Mouse (Mus musculus): ENCODE measurements around the gene Vmn1r80. TPM values are rescaled to one million over a fixed set of nuclear protein-coding genes. Genes with fewer than 3 reads are reported as not detected.
"Not testable (repeated sequence)": the region's sequence is repeated elsewhere in the genome, so short reads cannot be mapped to it uniquely, and the experiment has no call there.

Gene Vmn1r80
- polyA plus RNA-seq (2015; fragmentation: Nextera tagmentation; extraction: Ambion mirVana): not detected in 2 replicates

DNA sequence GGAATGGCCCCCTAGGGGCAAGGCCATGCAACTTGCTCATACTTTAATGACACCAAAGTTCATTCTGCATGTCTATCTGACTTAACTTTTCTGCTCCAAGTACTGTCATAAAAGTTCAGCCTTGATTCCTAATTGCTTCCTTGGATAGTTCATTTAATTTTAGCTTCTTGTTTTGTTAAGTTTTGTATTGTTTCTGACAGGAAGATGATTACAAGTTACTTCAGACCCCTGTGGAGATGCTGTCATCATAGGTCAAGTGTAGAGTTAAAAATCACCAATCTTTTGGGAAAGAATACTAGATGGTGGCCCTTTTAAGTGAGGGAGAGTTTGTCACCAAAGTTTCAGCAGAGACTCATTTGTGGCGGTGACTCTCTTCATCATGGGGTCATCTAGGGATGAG lies at the start of gene Vmn1r80:
TSS of gene Vmn1r80 (plus strand) at position 301 of the 400 bp plus-strand sequence.
- H3K4me1 ChIP-seq (replicated peaks): no peaks in the 10 kb centered on the region
- H3K4me2 ChIP-seq: no peak within 1 kb of the TSS
- H3K4me3 ChIP-seq: no peak within 1 kb of the TSS
- no peak for ATAC-seq (replicated peaks; ENCODE audit: insufficient number of reproducible peaks, insufficient read depth, low FRiP score, low read depth)
- no peaks in the 10 kb centered on the region for H3K9me3 ChIP-seq (replicated peaks)
- H3K36me3 ChIP-seq: no peaks in the 10 kb centered on the region
- no peak within 1 kb of the TSS for H3K9ac ChIP-seq
- WGBS: 68% methylated on average over 1 of the region's 1 CpGs
- no peak within 1 kb of the TSS for H3K27ac ChIP-seq
- H3K27me3 ChIP-seq: no peaks in the 10 kb centered on the region

GRCm38 (mm10) chr7:12149957-12150356 lies 39.1 kb upstream of the Vmn1r80 start, which contains the start of gene Vmn1r78:
Vmn1r78 (plus strand) TSS chr7:12150257.
- no peak within 1 kb of the TSS for H3K27ac ChIP-seq
- H3K9me3 ChIP-seq (replicated peaks): no peaks in the 10 kb centered on the region
- no peaks in the 10 kb centered on the region for H3K27me3 ChIP-seq
- no peak within 1 kb of the TSS for H3K9ac ChIP-seq
- ATAC-seq (replicated peaks; ENCODE audit: insufficient number of reproducible peaks, insufficient read depth, low FRiP score, low read depth): no peak
- no peak within 1 kb of the TSS for H3K4me2 ChIP-seq
- no peak within 1 kb of the TSS for H3K4me3 ChIP-seq
- no peaks in the 10 kb centered on the region for H3K36me3 ChIP-seq
- no peaks in the 10 kb centered on the region for H3K4me1 ChIP-seq (replicated peaks)
- WGBS: 56% methylated on average over 2 of the region's 2 CpGs

DNA sequence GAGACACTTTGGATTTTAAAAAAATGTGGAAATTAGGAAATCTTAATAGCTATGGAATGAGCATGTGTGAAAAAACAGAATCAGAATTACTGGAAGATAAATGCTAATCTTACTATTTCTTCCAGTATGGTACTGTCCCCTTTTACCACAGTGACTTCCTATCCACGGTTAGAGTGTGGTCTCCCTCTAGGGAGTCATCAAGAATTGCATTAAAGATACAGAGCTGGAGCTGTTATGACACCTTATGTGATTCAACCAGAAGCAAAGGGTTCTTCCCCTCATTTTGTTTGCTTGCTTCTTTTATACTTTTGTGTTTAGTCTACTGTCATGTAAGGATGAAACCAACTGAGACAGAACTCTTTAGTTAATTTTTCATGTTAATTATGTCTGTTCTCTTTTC lies 32.6 kb upstream of the Vmn1r80 start:
- not testable (repeated sequence) for H3K9ac ChIP-seq, H3K27me3 ChIP-seq
- whole genome bisulfite sequencing: 29% methylated on average over 1 of the region's 1 CpGs

GRCm38 (mm10) chr7:12170979-12171378 lies 18.1 kb upstream of the Vmn1r80 start, which contains the start of gene Vmn1r79:
Vmn1r79 (plus strand) TSS chr7:12171279.
- not testable (repeated sequence) for H3K9ac ChIP-seq; H3K9me3 ChIP-seq (replicated peaks); H3K27me3 ChIP-seq; H3K36me3 ChIP-seq; ATAC-seq (replicated peaks; ENCODE audit: insufficient number of reproducible peaks, insufficient read depth, low FRiP score, low read depth); H3K4me3 ChIP-seq; H3K27ac ChIP-seq; H3K4me1 ChIP-seq (replicated peaks); H3K4me2 ChIP-seq

More for the DNA sequence above, 32.6 kb upstream of the Vmn1r80 start:
- ATAC-seq (replicated peaks; ENCODE audit: insufficient number of reproducible peaks, insufficient read depth, low FRiP score, low read depth); H3K9me3 ChIP-seq (replicated peaks); H3K27ac ChIP-seq; H3K4me1 ChIP-seq (replicated peaks); H3K4me3 ChIP-seq; H3K36me3 ChIP-seq; H3K4me2 ChIP-seq: not testable (repeated sequence)

DNA sequence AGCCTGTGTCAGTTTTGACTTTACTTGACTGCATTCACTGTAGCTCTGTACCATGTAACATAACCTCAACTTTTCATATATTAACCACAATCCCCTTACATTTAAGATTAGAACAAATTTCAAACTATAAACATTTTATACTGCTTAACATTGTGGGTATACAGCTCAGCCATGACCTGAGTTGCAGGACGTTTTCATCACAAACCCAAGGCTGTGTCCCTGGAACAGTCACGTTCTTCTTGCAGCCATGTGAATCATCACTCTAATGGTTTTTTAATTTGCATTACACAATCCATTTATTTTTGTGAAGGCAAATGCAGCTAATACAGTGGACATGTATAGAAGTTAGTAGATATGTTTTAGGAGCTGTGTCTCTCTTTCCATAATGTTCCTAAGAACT lies 16.2 kb upstream of the Vmn1r80 start:
- not testable (repeated sequence) for H3K27ac ChIP-seq; H3K9ac ChIP-seq; ATAC-seq (replicated peaks; ENCODE audit: insufficient number of reproducible peaks, insufficient read depth, low FRiP score, low read depth); H3K4me1 ChIP-seq (replicated peaks); H3K36me3 ChIP-seq; H3K27me3 ChIP-seq; H3K4me3 ChIP-seq; H3K9me3 ChIP-seq (replicated peaks); H3K4me2 ChIP-seq
- 51% methylated on average over 2 of the region's 2 CpGs for WGBS

DNA sequence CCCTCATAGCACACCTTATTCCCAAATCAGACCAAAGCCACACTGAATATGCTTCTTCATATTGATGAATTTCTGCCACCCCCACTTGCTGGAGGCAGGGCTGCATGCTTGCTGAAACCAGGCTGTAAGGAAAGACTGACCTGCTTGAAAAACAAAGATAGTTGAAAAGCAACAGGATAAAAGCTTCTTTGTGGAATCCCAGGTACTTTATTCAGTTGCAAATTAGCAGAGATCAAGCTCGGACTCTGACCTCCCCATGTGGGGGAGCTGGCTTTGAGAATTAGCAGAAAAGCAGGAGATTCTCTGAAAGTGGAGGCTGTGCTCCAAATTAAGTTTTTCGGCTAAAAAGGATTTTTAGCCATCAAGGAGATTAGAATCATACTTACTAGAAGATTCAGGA lies 15.1 kb downstream of the Vmn1r80 start:
- WGBS: 61% methylated on average over 2 of the region's 2 CpGs

More for the DNA sequence above, 15.1 kb downstream of the Vmn1r80 start:
- ATAC-seq (replicated peaks; ENCODE audit: insufficient number of reproducible peaks, insufficient read depth, low FRiP score, low read depth): no peak
- H3K27ac ChIP-seq: no peak overlapping the region
- H3K4me1 ChIP-seq (replicated peaks): no peaks in the 10 kb centered on the region
- H3K4me3 ChIP-seq: no peak overlapping the region
- no peaks in the 10 kb centered on the region for H3K36me3 ChIP-seq
- no peaks in the 10 kb centered on the region for H3K9me3 ChIP-seq (replicated peaks)
- H3K27me3 ChIP-seq: no peaks in the 10 kb centered on the region
- no peak overlapping the region for H3K4me2 ChIP-seq
- H3K9ac ChIP-seq: no peak overlapping the region

Other genes starting within 250 kb of the Vmn1r80 start
- not detected in 2 replicates for gene Vmn1r77, start 152.5 kb upstream of the Vmn1r80 start, polyA plus RNA-seq (2015; fragmentation: Nextera tagmentation; extraction: Ambion mirVana)
- gene Vmn1r78, start 39.0 kb upstream of the Vmn1r80 start, polyA plus RNA-seq (2015; fragmentation: Nextera tagmentation; extraction: Ambion mirVana): not detected in 2 replicates
- not detected in 2 replicates for gene Vmn1r79, start 18.0 kb upstream of the Vmn1r80 start, polyA plus RNA-seq (2015; fragmentation: Nextera tagmentation; extraction: Ambion mirVana)
- not detected in 2 replicates for gene Vmn1r81, start 79.0 kb downstream of the Vmn1r80 start, polyA plus RNA-seq (2015; fragmentation: Nextera tagmentation; extraction: Ambion mirVana)
- not detected in 2 replicates for gene Vmn1r82, start 111.1 kb downstream of the Vmn1r80 start, polyA plus RNA-seq (2015; fragmentation: Nextera tagmentation; extraction: Ambion mirVana)
- gene Vmn1r83, start 140.2 kb downstream of the Vmn1r80 start, polyA plus RNA-seq (2015; fragmentation: Nextera tagmentation; extraction: Ambion mirVana): not detected in 2 replicates
- not detected in 2 replicates for gene Vmn1r84, start 180.0 kb downstream of the Vmn1r80 start, polyA plus RNA-seq (2015; fragmentation: Nextera tagmentation; extraction: Ambion mirVana)
- gene Zfp551, start 233.5 kb downstream of the Vmn1r80 start, polyA plus RNA-seq (2015; fragmentation: Nextera tagmentation; extraction: Ambion mirVana): 2.2 and 2.7 TPM in 2 replicates

Data from heart, embryonic 15.5 days (tissue).